Mouse (Mus musculus): ENCODE results near the gene Bmpr1b.

DNA sequence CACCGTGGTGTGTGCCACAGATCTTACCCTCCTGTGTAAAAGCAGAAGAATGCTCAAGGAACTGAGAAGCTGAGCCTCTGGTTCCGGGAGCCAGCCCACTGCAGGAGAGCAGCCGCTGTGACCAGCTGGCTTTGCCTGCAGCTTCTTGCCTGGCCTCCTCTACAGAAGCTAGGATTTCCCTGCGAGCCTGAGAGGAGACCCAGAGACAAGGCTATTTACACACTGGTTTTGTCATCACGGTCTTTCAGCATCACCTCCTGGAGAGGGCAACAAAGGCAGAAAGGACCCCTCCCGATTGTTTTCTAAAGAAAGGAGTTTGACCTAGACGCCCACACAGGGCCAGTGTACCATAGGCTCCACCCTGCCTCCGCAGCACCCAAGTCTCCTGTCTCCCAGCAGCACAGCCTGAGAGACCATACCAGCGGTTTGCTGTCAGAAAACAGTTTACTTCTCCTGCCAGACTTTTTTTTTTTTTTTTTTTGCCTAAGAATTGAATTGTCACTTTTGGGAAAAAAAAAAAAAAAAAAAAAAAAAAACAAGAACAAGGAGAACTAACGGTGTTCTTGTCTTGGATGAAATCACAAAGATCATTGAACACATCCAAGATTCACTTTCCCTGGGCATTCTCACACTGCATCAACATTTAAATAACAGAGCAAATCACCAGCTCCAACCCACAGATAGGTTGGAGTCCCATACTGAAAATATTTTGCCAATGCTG lies 237.7 kb downstream of the Bmpr1b start:
- TF ChIP-seq CTCF (IDR thresholded peaks at IDR 0.05; ENCODE audit: borderline replicate concordance, insufficient read depth, low read depth, low read length): no peak
- TF ChIP-seq POLR2A (IDR thresholded peaks at IDR 0.05; ENCODE audit: borderline replicate concordance, insufficient read depth, low read length): no peak

Measured in cerebellum, adult 2 months (tissue).